Mouse (Mus musculus): ENCODE measurements around the gene Stx16. TPM values are rescaled to one million over a fixed set of nuclear protein-coding genes. Genes with fewer than 3 reads are reported as not detected.
A peak's percentile ranks its signal among the peaks of the same experiment; 100 is the strongest.

Gene Stx16
- 17.1 and 17.2 TPM in 2 replicates for polyA plus RNA-seq (2015; fragmentation: Nextera tagmentation; extraction: Ambion mirVana)

GRCm38 (mm10) chr2:174075673-174076432 is at the start of gene Stx16:
Gene Stx16, plus strand, starts transcription at chr2:174076308.
- no peaks in the 10 kb centered on the region for H3K36me3 ChIP-seq (ENCODE audit: control insufficient read depth, insufficient read depth, low read length)
- H3K27ac ChIP-seq (ENCODE audit: low read length), result peak within 1 kb of the TSS; percentile 90
- WGBS, result under 1% methylated on average over 32 of the region's 32 CpGs
- no peaks in the 10 kb centered on the region for H3K27me3 ChIP-seq (ENCODE audit: control insufficient read depth, insufficient read depth, low read depth, low read length)
- H3K4me1 ChIP-seq (ENCODE audit: control insufficient read depth, insufficient read depth, low read length), result peaks cover 35% of the 10 kb centered on the region
- peak within 1 kb of the TSS; percentile 92 for H3K4me2 ChIP-seq (ENCODE audit: low read length)
- peak; percentile 90 for ATAC-seq
- no peaks in the 10 kb centered on the region for H3K9me3 ChIP-seq (replicated peaks; ENCODE audit: control insufficient read depth, low read length, poor library complexity, severe bottlenecking)
- H3K4me3 ChIP-seq (ENCODE audit: low read depth, low read length), result peak within 1 kb of the TSS; percentile 92
- peak within 1 kb of the TSS; percentile 84 for H3K9ac ChIP-seq (ENCODE audit: low read depth, low read length)

- 80% methylated on average over 4 of the region's 4 CpGs for WGBS
- Histone ChIP-seq H3K9ac (ENCODE audit: low read depth, low read length) (no peak overlapping the region), H3K4me2 (ENCODE audit: low read length) (no peak overlapping the region), H3K36me3 (ENCODE audit: control insufficient read depth, insufficient read depth, low read length) (no peaks in the 10 kb centered on the region), H3K9me3 (replicated peaks; ENCODE audit: control insufficient read depth, low read length, poor library complexity, severe bottlenecking) (no peaks in the 10 kb centered on the region), H3K4me3 (ENCODE audit: low read depth, low read length) (no peak overlapping the region), H3K27ac (ENCODE audit: low read length) (no peak overlapping the region), H3K27me3 (ENCODE audit: control insufficient read depth, insufficient read depth, low read depth, low read length) (no peaks in the 10 kb centered on the region), H3K4me1 (ENCODE audit: control insufficient read depth, insufficient read depth, low read length) (no peaks in the 10 kb centered on the region)
- no peak for ATAC-seq
These were observed 49.7 kb upstream of the Stx16 start for GRCm38 (mm10) chr2:174026406-174026805.

- ATAC-seq, result peak; percentile 77
- H3K4me2 ChIP-seq (ENCODE audit: low read length), result no peak overlapping the region
- no peak overlapping the region for H3K9ac ChIP-seq (ENCODE audit: low read depth, low read length)
- H3K9me3 ChIP-seq (replicated peaks; ENCODE audit: control insufficient read depth, low read length, poor library complexity, severe bottlenecking), result no peaks in the 10 kb centered on the region
- WGBS, result 54% methylated on average over 9 of the region's 9 CpGs
- no peaks in the 10 kb centered on the region for H3K36me3 ChIP-seq (ENCODE audit: control insufficient read depth, insufficient read depth, low read length)
- peak overlapping the region; percentile 71 for H3K27ac ChIP-seq (ENCODE audit: low read length)
- H3K4me3 ChIP-seq (ENCODE audit: low read depth, low read length), result no peak overlapping the region
- H3K4me1 ChIP-seq (ENCODE audit: control insufficient read depth, insufficient read depth, low read length), result peaks cover 2% of the 10 kb centered on the region; the same call in 1 of the 2 replicates
- H3K27me3 ChIP-seq (ENCODE audit: control insufficient read depth, insufficient read depth, low read depth, low read length), result no peaks in the 10 kb centered on the region
These were observed 42.8 kb upstream of the Stx16 start for GRCm38 (mm10) chr2:174033257-174033800.

- no peak overlapping the region for H3K4me2 ChIP-seq (ENCODE audit: low read length)
- peaks cover 3% of the 10 kb centered on the region; the same call in 1 of the 2 replicates for H3K4me1 ChIP-seq (ENCODE audit: control insufficient read depth, insufficient read depth, low read length)
- no peak overlapping the region for H3K27ac ChIP-seq (ENCODE audit: low read length)
- H3K9me3 ChIP-seq (replicated peaks; ENCODE audit: control insufficient read depth, low read length, poor library complexity, severe bottlenecking), result peaks cover 3% of the 10 kb centered on the region; the same call in 1 of the 2 replicates
- H3K36me3 ChIP-seq (ENCODE audit: control insufficient read depth, insufficient read depth, low read length), result no peaks in the 10 kb centered on the region
- no peak overlapping the region for H3K9ac ChIP-seq (ENCODE audit: low read depth, low read length)
- no peak for ATAC-seq
- H3K4me3 ChIP-seq (ENCODE audit: low read depth, low read length), result no peak overlapping the region
- 96% methylated on average over 2 of the region's 2 CpGs for WGBS
- no peaks in the 10 kb centered on the region for H3K27me3 ChIP-seq (ENCODE audit: control insufficient read depth, insufficient read depth, low read depth, low read length)
These were observed 28.5 kb upstream of the Stx16 start for GRCm38 (mm10) chr2:174047656-174048055.

- no peak overlapping the region for H3K4me2 ChIP-seq (ENCODE audit: low read length)
- whole genome bisulfite sequencing, result 13% methylated on average over 4 of the region's 4 CpGs
- ATAC-seq, result peak; percentile 51; the same call in 1 of the 2 replicates
These were observed 26.4 kb upstream of the Stx16 start for GRCm38 (mm10) chr2:174049481-174050338.

GRCm38 (mm10) chr2:174050339-174050685 is 25.8 kb upstream of the Stx16 start:
- Histone ChIP-seq H3K36me3 (ENCODE audit: control insufficient read depth, insufficient read depth, low read length) (no peaks in the 10 kb centered on the region), H3K4me2 (ENCODE audit: low read length) (no peak overlapping the region), H3K27ac (ENCODE audit: low read length) (no peak overlapping the region), H3K4me1 (ENCODE audit: control insufficient read depth, insufficient read depth, low read length) (peaks cover 3% of the 10 kb centered on the region; the same call in 1 of the 2 replicates), H3K4me3 (ENCODE audit: low read depth, low read length) (no peak overlapping the region), H3K27me3 (ENCODE audit: control insufficient read depth, insufficient read depth, low read depth, low read length) (no peaks in the 10 kb centered on the region), H3K9ac (ENCODE audit: low read depth, low read length) (no peak overlapping the region), H3K9me3 (replicated peaks; ENCODE audit: control insufficient read depth, low read length, poor library complexity, severe bottlenecking) (no peaks in the 10 kb centered on the region)
- 0 out of 2 replicates have a peak, but pooled peaks have one; percentile 11 for ATAC-seq
- WGBS, result 25% methylated on average over 3 of the region's 3 CpGs

More at GRCm38 (mm10) chr2:174049481-174050338, 26.4 kb upstream of the Stx16 start:
- H3K27ac ChIP-seq (ENCODE audit: low read length), result no peak overlapping the region
- no peaks in the 10 kb centered on the region; the same call in 1 of the 2 replicates for H3K9me3 ChIP-seq (replicated peaks; ENCODE audit: control insufficient read depth, low read length, poor library complexity, severe bottlenecking)
- no peak overlapping the region for H3K4me3 ChIP-seq (ENCODE audit: low read depth, low read length)
- H3K27me3 ChIP-seq (ENCODE audit: control insufficient read depth, insufficient read depth, low read depth, low read length), result no peaks in the 10 kb centered on the region
- H3K4me1 ChIP-seq (ENCODE audit: control insufficient read depth, insufficient read depth, low read length), result peaks cover 3% of the 10 kb centered on the region; the same call in 1 of the 2 replicates
- H3K9ac ChIP-seq (ENCODE audit: low read depth, low read length), result no peak overlapping the region
- no peaks in the 10 kb centered on the region for H3K36me3 ChIP-seq (ENCODE audit: control insufficient read depth, insufficient read depth, low read length)

GRCm38 (mm10) chr2:174051081-174051481 is 25.0 kb upstream of the Stx16 start:
- Histone ChIP-seq H3K4me2 (ENCODE audit: low read length) (no peak overlapping the region), H3K27me3 (ENCODE audit: control insufficient read depth, insufficient read depth, low read depth, low read length) (no peaks in the 10 kb centered on the region), H3K9me3 (replicated peaks; ENCODE audit: control insufficient read depth, low read length, poor library complexity, severe bottlenecking) (no peaks in the 10 kb centered on the region), H3K9ac (ENCODE audit: low read depth, low read length) (no peak overlapping the region), H3K4me3 (ENCODE audit: low read depth, low read length) (no peak overlapping the region), H3K4me1 (ENCODE audit: control insufficient read depth, insufficient read depth, low read length) (peaks cover 3% of the 10 kb centered on the region; the same call in 1 of the 2 replicates), H3K36me3 (ENCODE audit: control insufficient read depth, insufficient read depth, low read length) (no peaks in the 10 kb centered on the region), H3K27ac (ENCODE audit: low read length) (no peak overlapping the region)
- WGBS, result 7% methylated on average over 10 of the region's 10 CpGs
- ATAC-seq, result no peak

GRCm38 (mm10) chr2:174054496-174054895 is 21.6 kb upstream of the Stx16 start:
- Histone ChIP-seq H3K27ac (ENCODE audit: low read length) (no peak overlapping the region), H3K4me2 (ENCODE audit: low read length) (no peak overlapping the region), H3K4me1 (ENCODE audit: control insufficient read depth, insufficient read depth, low read length) (peaks cover 3% of the 10 kb centered on the region; the same call in 1 of the 2 replicates), H3K36me3 (ENCODE audit: control insufficient read depth, insufficient read depth, low read length) (no peaks in the 10 kb centered on the region), H3K9me3 (replicated peaks; ENCODE audit: control insufficient read depth, low read length, poor library complexity, severe bottlenecking) (no peaks in the 10 kb centered on the region), H3K4me3 (ENCODE audit: low read depth, low read length) (no peak overlapping the region), H3K27me3 (ENCODE audit: control insufficient read depth, insufficient read depth, low read depth, low read length) (no peaks in the 10 kb centered on the region), H3K9ac (ENCODE audit: low read depth, low read length) (no peak overlapping the region)
- 93% methylated on average over 3 of the region's 3 CpGs for WGBS
- no peak for ATAC-seq

Measured in midbrain, embryonic 16.5 days (tissue).